Mouse (Mus musculus): ENCODE measurements around the gene Fasn. TPM values are rescaled to one million over a fixed set of nuclear protein-coding genes. Genes with fewer than 3 reads are reported as not detected.
A peak's percentile ranks its signal among the peaks of the same experiment; 100 is the strongest.

The Fasn gene
- polyA plus RNA-seq, 1 experiment from 2014 or later, result 124 TPM

DNA sequence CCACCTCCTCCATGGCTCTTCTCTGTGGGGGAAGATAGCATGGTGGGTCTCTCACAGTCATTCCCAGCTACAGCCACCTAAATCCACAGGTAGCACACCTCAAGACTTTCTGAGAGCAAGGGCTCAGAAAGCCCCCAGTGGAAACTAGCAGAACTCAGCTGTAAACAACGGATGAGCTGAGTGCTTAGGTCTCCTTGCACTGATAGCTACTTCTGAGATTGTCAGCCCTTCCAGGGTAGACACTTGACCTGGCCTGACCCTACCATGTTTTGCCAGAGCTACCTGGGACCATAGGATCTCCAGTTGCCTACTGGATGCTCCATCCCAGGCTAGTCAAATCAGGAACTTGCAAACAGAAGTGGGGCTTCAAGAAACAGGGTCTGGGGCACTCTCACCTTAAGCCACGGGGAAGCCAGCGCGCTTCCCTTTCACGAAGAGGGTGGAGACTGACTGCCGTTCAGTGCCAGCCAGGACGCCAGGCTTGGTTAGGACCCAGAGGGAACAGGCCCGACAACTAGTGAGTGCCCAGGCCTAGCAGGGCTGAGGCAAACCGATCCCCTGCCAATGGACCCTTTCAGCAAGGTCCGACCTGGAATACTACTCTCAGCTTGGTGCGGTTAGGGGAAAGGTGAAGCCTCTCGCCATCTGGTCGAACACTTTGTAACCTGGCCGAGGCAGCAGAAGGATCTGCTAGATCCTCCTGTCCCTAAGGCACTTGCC, 1.4 kb downstream of the Fasn start:
- DNase-seq (peak; percentile 33), ATAC-seq (ENCODE audit: low FRiP score, low TSS enrichment) (no peak)

DNA sequence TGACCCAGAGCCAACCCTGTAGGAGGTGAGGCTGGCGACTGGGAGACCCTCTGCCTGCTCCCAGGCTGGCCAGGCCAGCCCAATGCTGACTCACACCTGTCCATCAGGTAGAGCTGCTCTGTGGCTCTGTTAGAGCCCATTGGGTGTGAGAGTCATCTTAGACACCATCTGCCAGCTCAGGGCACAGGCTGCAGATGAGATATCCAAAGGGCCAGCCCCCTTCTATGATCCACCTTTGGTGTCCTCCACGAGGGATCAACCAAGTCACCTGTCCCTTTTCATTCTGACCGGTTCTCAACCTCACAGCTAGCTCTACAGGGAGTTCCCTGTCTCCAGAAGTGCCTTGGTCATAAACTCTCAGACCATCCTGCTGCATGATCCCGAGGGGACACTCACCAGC, 2.0 kb downstream of the Fasn start:
- WGBS, result 67% methylated on average over 4 of the region's 4 CpGs
- peaks cover 47% of the 10 kb centered on the region for H3K36me3 ChIP-seq (ENCODE audit: control insufficient read depth, insufficient read depth, low read length)
- no peaks in the 10 kb centered on the region for H3K9me3 ChIP-seq (ENCODE audit: control insufficient read depth, low read length)
- no peak overlapping the region for H3K27ac ChIP-seq (replicated peaks; ENCODE audit: low read depth, low read length)
- DNase-seq (no peak), ATAC-seq (ENCODE audit: low FRiP score, low TSS enrichment) (no peak)
- peak overlapping the region; percentile 99 for H3K4me2 ChIP-seq (ENCODE audit: low read length)
- no peaks in the 10 kb centered on the region for H3K27me3 ChIP-seq (ENCODE audit: control insufficient read depth, insufficient read depth, low read length)
- peaks cover 36% of the 10 kb centered on the region for H3K4me1 ChIP-seq (ENCODE audit: control insufficient read depth, insufficient read depth, low read length)
- peak overlapping the region; percentile 91 for H3K9ac ChIP-seq (replicated peaks; ENCODE audit: low read length)
- H3K4me3 ChIP-seq (replicated peaks; ENCODE audit: low read depth, low read length), result peak overlapping the region; percentile 88

More for the DNA sequence above, 1.4 kb downstream of the Fasn start:
- 1% methylated on average over 14 of the region's 14 CpGs for WGBS
- Histone ChIP-seq H3K4me1 (ENCODE audit: control insufficient read depth, insufficient read depth, low read length) (peaks cover 36% of the 10 kb centered on the region), H3K9ac (replicated peaks; ENCODE audit: low read length) (peak overlapping the region; percentile 91), H3K27ac (replicated peaks; ENCODE audit: low read depth, low read length) (peak overlapping the region; percentile 100), H3K27me3 (ENCODE audit: control insufficient read depth, insufficient read depth, low read length) (no peaks in the 10 kb centered on the region), H3K36me3 (ENCODE audit: control insufficient read depth, insufficient read depth, low read length) (peaks cover 41% of the 10 kb centered on the region), H3K9me3 (ENCODE audit: control insufficient read depth, low read length) (no peaks in the 10 kb centered on the region), H3K4me2 (ENCODE audit: low read length) (peak overlapping the region; percentile 99), H3K4me3 (replicated peaks; ENCODE audit: low read depth, low read length) (peak overlapping the region; percentile 88)

- peaks cover 58% of the 10 kb centered on the region for H3K36me3 ChIP-seq (ENCODE audit: control insufficient read depth, insufficient read depth, low read length)
- 80% methylated on average over 14 of the region's 14 CpGs for WGBS
Measured at GRCm38 (mm10) chr11:120821076-120821922, 3.0 kb downstream of the Fasn start.

GRCm38 (mm10) chr11:120820546-120820945, 3.8 kb downstream of the Fasn start:
- ATAC-seq (ENCODE audit: low FRiP score, low TSS enrichment), result no peak
- Histone ChIP-seq H3K27me3 (ENCODE audit: control insufficient read depth, insufficient read depth, low read length) (no peaks in the 10 kb centered on the region), H3K4me2 (ENCODE audit: low read length) (peak overlapping the region; percentile 99; the same call in 1 of the 2 replicates), H3K4me1 (ENCODE audit: control insufficient read depth, insufficient read depth, low read length) (peaks cover 31% of the 10 kb centered on the region), H3K36me3 (ENCODE audit: control insufficient read depth, insufficient read depth, low read length) (peaks cover 65% of the 10 kb centered on the region), H3K9ac (replicated peaks; ENCODE audit: low read length) (0 out of 2 replicates have a peak overlapping the region, but pooled peaks have one; percentile 9), H3K4me3 (replicated peaks; ENCODE audit: low read depth, low read length) (no peak overlapping the region), H3K9me3 (ENCODE audit: control insufficient read depth, low read length) (no peaks in the 10 kb centered on the region), H3K27ac (replicated peaks; ENCODE audit: low read depth, low read length) (no peak overlapping the region)
- DNase-seq, result no peak
- 94% methylated on average over 14 of the region's 14 CpGs for WGBS

More at GRCm38 (mm10) chr11:120821076-120821922, 3.0 kb downstream of the Fasn start:
- ATAC-seq (ENCODE audit: low FRiP score, low TSS enrichment) (no peak), DNase-seq (no peak)
- peak overlapping the region; percentile 88 for H3K4me3 ChIP-seq (replicated peaks; ENCODE audit: low read depth, low read length)
- no peak overlapping the region for H3K27ac ChIP-seq (replicated peaks; ENCODE audit: low read depth, low read length)
- H3K4me1 ChIP-seq (ENCODE audit: control insufficient read depth, insufficient read depth, low read length), result peaks cover 36% of the 10 kb centered on the region
- H3K27me3 ChIP-seq (ENCODE audit: control insufficient read depth, insufficient read depth, low read length), result no peaks in the 10 kb centered on the region
- no peaks in the 10 kb centered on the region for H3K9me3 ChIP-seq (ENCODE audit: control insufficient read depth, low read length)
- H3K9ac ChIP-seq (replicated peaks; ENCODE audit: low read length), result peak overlapping the region; percentile 36
- H3K4me2 ChIP-seq (ENCODE audit: low read length), result peak overlapping the region; percentile 99

DNA sequence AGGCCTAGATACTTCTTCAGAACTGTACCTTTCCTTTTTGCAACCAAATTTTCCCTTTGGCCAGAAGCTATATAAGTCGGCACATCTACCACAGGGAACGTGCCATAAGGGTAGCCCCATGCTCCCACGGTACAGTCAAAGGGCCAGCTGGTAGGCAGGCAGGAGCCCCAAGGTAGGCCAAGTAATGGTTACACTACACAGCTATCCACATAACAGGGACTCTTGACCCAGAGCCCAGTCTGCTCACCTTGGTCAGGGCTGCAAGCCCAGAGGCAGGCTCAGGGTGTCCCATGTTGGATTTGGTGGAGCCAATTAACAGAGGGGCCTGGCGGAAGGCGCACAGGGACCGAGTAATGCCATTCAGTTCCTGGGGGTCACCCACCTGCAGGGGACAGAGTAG, 4.8 kb downstream of the Fasn start:
- ATAC-seq (ENCODE audit: low FRiP score, low TSS enrichment) (no peak), DNase-seq (no peak)
- Histone ChIP-seq H3K4me2 (ENCODE audit: low read length) (no peak overlapping the region), H3K9ac (replicated peaks; ENCODE audit: low read length) (no peak overlapping the region), H3K4me3 (replicated peaks; ENCODE audit: low read depth, low read length) (no peak overlapping the region), H3K27me3 (ENCODE audit: control insufficient read depth, insufficient read depth, low read length) (no peaks in the 10 kb centered on the region), H3K36me3 (ENCODE audit: control insufficient read depth, insufficient read depth, low read length) (peaks cover 75% of the 10 kb centered on the region), H3K9me3 (ENCODE audit: control insufficient read depth, low read length) (no peaks in the 10 kb centered on the region), H3K27ac (replicated peaks; ENCODE audit: low read depth, low read length) (no peak overlapping the region), H3K4me1 (ENCODE audit: control insufficient read depth, insufficient read depth, low read length) (peaks cover 23% of the 10 kb centered on the region)
- 94% methylated on average over 6 of the region's 6 CpGs for WGBS

DNA sequence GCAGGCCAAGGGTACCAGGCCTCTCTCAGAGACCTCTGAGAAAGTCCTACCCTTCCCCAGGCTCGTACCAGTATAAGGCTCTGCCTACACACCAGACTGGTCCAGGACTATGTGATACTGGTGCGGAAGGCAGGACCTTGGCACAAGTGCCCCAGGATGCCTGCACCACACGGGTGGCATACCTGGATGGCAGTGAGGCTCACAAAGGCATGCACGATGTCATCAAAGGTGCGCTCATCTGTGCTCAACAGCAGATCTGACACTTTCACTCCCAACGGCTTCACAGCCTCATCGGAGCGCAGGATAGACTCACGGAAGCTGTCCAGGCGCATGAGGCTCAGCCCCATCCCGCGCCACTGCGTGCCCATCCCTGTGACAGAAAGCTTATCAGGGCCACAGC, 6.1 kb downstream of the Fasn start:
- H3K4me3 ChIP-seq (replicated peaks; ENCODE audit: low read depth, low read length), result no peak overlapping the region
- ATAC-seq (ENCODE audit: low FRiP score, low TSS enrichment), result no peak
- WGBS, result 95% methylated on average over 13 of the region's 13 CpGs

GRCm38 (mm10) chr11:120817358-120817757, 7.0 kb downstream of the Fasn start:
- H3K4me1 ChIP-seq (ENCODE audit: control insufficient read depth, insufficient read depth, low read length), result peaks cover 15% of the 10 kb centered on the region
- no peak overlapping the region for H3K4me3 ChIP-seq (replicated peaks; ENCODE audit: low read depth, low read length)
- no peak overlapping the region for H3K4me2 ChIP-seq (ENCODE audit: low read length)
- H3K27ac ChIP-seq (replicated peaks; ENCODE audit: low read depth, low read length), result no peak overlapping the region
- H3K9ac ChIP-seq (replicated peaks; ENCODE audit: low read length), result no peak overlapping the region
- H3K36me3 ChIP-seq (ENCODE audit: control insufficient read depth, insufficient read depth, low read length), result peaks cover 97% of the 10 kb centered on the region
- 96% methylated on average over 6 of the region's 6 CpGs for WGBS
- no peaks in the 10 kb centered on the region for H3K27me3 ChIP-seq (ENCODE audit: control insufficient read depth, insufficient read depth, low read length)
- DNase-seq (no peak), ATAC-seq (ENCODE audit: low FRiP score, low TSS enrichment) (no peak)
- no peaks in the 10 kb centered on the region for H3K9me3 ChIP-seq (ENCODE audit: control insufficient read depth, low read length)

More for the DNA sequence above, 6.1 kb downstream of the Fasn start:
- peaks cover 88% of the 10 kb centered on the region for H3K36me3 ChIP-seq (ENCODE audit: control insufficient read depth, insufficient read depth, low read length)
- no peaks in the 10 kb centered on the region for H3K9me3 ChIP-seq (ENCODE audit: control insufficient read depth, low read length)
- no peak overlapping the region for H3K4me2 ChIP-seq (ENCODE audit: low read length)
- no peak overlapping the region for H3K9ac ChIP-seq (replicated peaks; ENCODE audit: low read length)
- no peak for DNase-seq
- no peak overlapping the region for H3K27ac ChIP-seq (replicated peaks; ENCODE audit: low read depth, low read length)
- peaks cover 23% of the 10 kb centered on the region for H3K4me1 ChIP-seq (ENCODE audit: control insufficient read depth, insufficient read depth, low read length)
- H3K27me3 ChIP-seq (ENCODE audit: control insufficient read depth, insufficient read depth, low read length), result no peaks in the 10 kb centered on the region

GRCm38 (mm10) chr11:120812068-120812467, 12.3 kb downstream of the Fasn start:
- H3K4me3 ChIP-seq (replicated peaks; ENCODE audit: low read depth, low read length), result no peak overlapping the region
- WGBS, result 96% methylated on average over 16 of the region's 16 CpGs
- H3K27me3 ChIP-seq (ENCODE audit: control insufficient read depth, insufficient read depth, low read length), result no peaks in the 10 kb centered on the region
- no peak overlapping the region for H3K4me2 ChIP-seq (ENCODE audit: low read length)
- no peak overlapping the region for H3K9ac ChIP-seq (replicated peaks; ENCODE audit: low read length)
- DNase-seq (no peak), ATAC-seq (ENCODE audit: low FRiP score, low TSS enrichment) (no peak)
- H3K9me3 ChIP-seq (ENCODE audit: control insufficient read depth, low read length), result no peaks in the 10 kb centered on the region
- no peak overlapping the region for H3K27ac ChIP-seq (replicated peaks; ENCODE audit: low read depth, low read length)
- H3K4me1 ChIP-seq (ENCODE audit: control insufficient read depth, insufficient read depth, low read length), result no peaks in the 10 kb centered on the region
- H3K36me3 ChIP-seq (ENCODE audit: control insufficient read depth, insufficient read depth, low read length), result peaks cover 100% of the 10 kb centered on the region
